Mouse (Mus musculus) olfactory bulb, adult 2 months (tissue): Measurements from ENCODE around the gene Scgb1b17.
"Not testable (repeated sequence)": the region's sequence is repeated elsewhere in the genome, so short reads cannot be mapped to it uniquely, and the experiment has no call there.

Source experiments
- CTCF ChIP-seq: fragments of 200-500 bp; IDR thresholded peaks from 2 replicates; pipeline ENCODE4 v1.5.1; 2012; ENCODE audit warnings: low read depth, mild to moderate bottlenecking, low read length, moderate library complexity; ENCODE audit not compliant: insufficient read depth
- POLR2A ChIP-seq: fragments of 200-500 bp; IDR thresholded peaks from 2 replicates; pipeline ENCODE4 v1.6.1; 2012; ENCODE audit warnings: mild to moderate bottlenecking, low read depth, low read length, moderate library complexity; ENCODE audit not compliant: insufficient read depth

- not testable (repeated sequence) for TF ChIP-seq CTCF, POLR2A
Measured at GRCm38 (mm10) chr7:33063149-33063548, at the start of gene Scgb1b17.
